Mouse (Mus musculus) liver, embryonic 13.5 days (tissue): ENCODE measurements around the gene Gata2. TPM values are rescaled to one million over a fixed set of nuclear protein-coding genes. Genes with fewer than 3 reads are reported as not detected.
A peak's percentile ranks its signal among the peaks of the same experiment; 100 is the strongest.

Source experiments
- ATAC-seq: fragments of 200-750 bp; cut with Nextera tagmentation; 2 replicates; pipeline ENCODE4 v1.8.0; 2017; ENCODE audit warnings: low read depth, mild to moderate bottlenecking, moderate number of reproducible peaks, moderate library complexity
- DNase-seq: peaks from one replicate; pipeline ENCODE4 v3.0.0; 2022
- H3K27ac ChIP-seq: fragments of 300-500 bp; sonication (generic); 2 replicates; pipeline ENCODE4 v1.5.1; 2015; ENCODE audit warnings: moderate library complexity, mild to moderate bottlenecking, inconsistent platforms
- H3K27me3 ChIP-seq: fragments of 300-500 bp; sonication (generic); 2 replicates; pipeline ENCODE4 v1.6.1; 2015; ENCODE audit warnings: mild to moderate bottlenecking, inconsistent platforms
- H3K36me3 ChIP-seq: fragments of 300-500 bp; sonication (generic); 2 replicates; pipeline ENCODE4 v1.6.1; 2015; ENCODE audit warnings: mild to moderate bottlenecking, inconsistent platforms
- H3K4me1 ChIP-seq: fragments of 300-500 bp; sonication (generic); replicated peaks from 2 replicates; pipeline ENCODE4 v1.6.1; 2015; ENCODE audit warnings: inconsistent platforms
- H3K4me2 ChIP-seq: fragments of 300-500 bp; sonication (generic); 2 replicates; pipeline ENCODE4 v1.6.1; 2015; ENCODE audit warnings: inconsistent platforms, mild to moderate bottlenecking, moderate library complexity
- H3K4me3 ChIP-seq: fragments of 300-500 bp; sonication (generic); replicated peaks from 2 replicates; pipeline ENCODE4 v1.5.1; 2015; ENCODE audit warnings: mild to moderate bottlenecking, inconsistent platforms
- H3K9ac ChIP-seq: fragments of 300-500 bp; sonication (generic); 2 replicates; pipeline ENCODE4 v1.6.1; 2015; ENCODE audit warnings: mild to moderate bottlenecking, inconsistent platforms
- H3K9me3 ChIP-seq: fragments of 300-500 bp; sonication (generic); replicated peaks from 2 replicates; pipeline ENCODE4 v1.6.1; 2016; ENCODE audit warnings: inconsistent platforms
- WGBS: fragments of 180-500 bp; shearing (Covaris S2); methylation state at CpG from one replicate; pipeline ENCODE4 v1.1.7; 2015; ENCODE audit not compliant: insufficient replicate concordance; 5-methylcytosine and 5-hydroxymethylcytosine counted together
- polyA plus RNA-seq: library from polyadenylated mRNA; unstranded; fragments of >200 nt; fragmentation: Nextera tagmentation; extraction: Ambion mirVana; gene quantifications from 2 replicates; pipeline ENCODE4 v1.2.1, GENCODE M21; 2015

Gene Gata2
- polyA plus RNA-seq, 1 experiment from 2014 or later: 7.4 TPM

DNA sequence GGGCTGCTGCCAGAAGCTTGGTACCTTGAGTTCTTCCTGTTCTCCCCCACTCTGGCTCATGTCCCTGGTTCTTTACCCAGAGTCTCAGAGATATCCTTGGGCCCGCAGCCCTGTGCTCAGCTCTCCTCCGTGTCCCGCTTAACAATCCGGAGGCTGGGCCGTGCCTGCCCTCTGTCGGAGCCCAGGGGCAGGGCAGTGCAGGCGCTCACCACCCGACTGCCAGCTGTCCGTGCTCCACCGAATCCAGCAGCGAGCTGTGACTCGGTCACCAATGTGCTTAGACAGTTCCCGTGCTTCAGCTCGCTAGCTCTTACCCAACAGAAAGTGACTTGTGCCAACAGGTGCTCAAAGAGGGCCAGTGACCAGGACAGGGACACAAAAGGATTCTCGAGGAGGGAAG is 48.9 kb downstream of the Gata2 start:
- Histone ChIP-seq H3K4me3 (no peak overlapping the region), H3K9me3 (no peaks in the 10 kb centered on the region), H3K27ac (no peak overlapping the region), H3K27me3 (peaks cover 32% of the 10 kb centered on the region), H3K4me1 (0 out of 2 replicates have a peak, but pooled peaks cover 4% of the 10 kb centered on the region), H3K4me2 (no peak overlapping the region), H3K9ac (no peak overlapping the region), H3K36me3 (no peaks in the 10 kb centered on the region)
- DNase-seq (peak; percentile 42), ATAC-seq (peak; percentile 78)
- WGBS: 5% methylated on average over 15 of the region's 15 CpGs

DNA sequence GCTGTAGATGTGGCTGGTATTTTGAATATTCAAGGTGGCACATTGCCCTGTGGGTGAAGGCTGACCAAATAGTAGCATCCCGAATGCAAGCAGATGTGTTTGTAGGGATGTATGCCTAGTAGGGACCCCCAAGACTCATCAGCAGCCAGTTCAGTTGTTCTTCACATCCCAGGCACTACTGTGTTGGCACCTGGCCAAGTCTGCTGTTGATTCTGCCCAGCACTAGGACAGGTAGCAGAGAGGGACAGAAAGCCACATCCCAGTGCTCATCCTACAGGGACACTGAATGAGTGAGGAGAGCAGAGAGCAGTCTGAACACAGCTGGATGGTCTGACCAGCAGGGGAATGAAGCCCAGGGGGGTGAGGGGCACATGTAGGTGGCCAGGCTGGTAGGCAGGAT is 55.5 kb downstream of the Gata2 start:
- Histone ChIP-seq H3K27ac (no peak overlapping the region), H3K9me3 (no peaks in the 10 kb centered on the region), H3K4me1 (peaks cover 49% of the 10 kb centered on the region), H3K9ac (no peak overlapping the region), H3K4me3 (no peak overlapping the region), H3K36me3 (no peaks in the 10 kb centered on the region), H3K27me3 (no peaks in the 10 kb centered on the region), H3K4me2 (no peak overlapping the region)
- no peak for ATAC-seq
- WGBS: 86% methylated on average over 1 of the region's 1 CpGs
- no peak for DNase-seq

DNA sequence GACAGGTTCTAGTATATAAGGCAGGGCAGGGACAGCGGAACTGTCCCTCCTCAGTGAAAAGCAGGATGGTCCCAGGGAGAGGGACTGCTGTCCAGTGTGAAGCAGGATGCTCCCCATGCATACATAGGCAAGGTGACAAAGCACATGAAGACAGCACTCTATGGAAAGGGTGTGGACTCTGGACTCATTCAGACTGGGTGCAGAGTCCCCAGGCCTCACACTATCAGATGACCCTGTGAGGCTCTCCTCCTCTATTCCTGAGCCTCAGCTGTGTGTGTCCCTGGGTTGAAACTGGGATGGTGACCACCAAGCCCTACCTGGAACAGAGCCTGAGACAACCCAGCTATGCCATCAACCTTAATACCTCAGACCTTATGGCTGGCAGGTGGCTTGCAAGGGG is 57.7 kb downstream of the Gata2 start:
- Histone ChIP-seq H3K36me3 (no peaks in the 10 kb centered on the region), H3K4me2 (peak overlapping the region; percentile 32), H3K27me3 (no peaks in the 10 kb centered on the region), H3K4me1 (peaks cover 71% of the 10 kb centered on the region), H3K9me3 (no peaks in the 10 kb centered on the region), H3K9ac (peak overlapping the region; percentile 34), H3K4me3 (no peak overlapping the region), H3K27ac (peak overlapping the region; percentile 68)
- 74% methylated on average over 1 of the region's 1 CpGs for WGBS
- peak; percentile 28 for ATAC-seq
- no peak for DNase-seq

DNA sequence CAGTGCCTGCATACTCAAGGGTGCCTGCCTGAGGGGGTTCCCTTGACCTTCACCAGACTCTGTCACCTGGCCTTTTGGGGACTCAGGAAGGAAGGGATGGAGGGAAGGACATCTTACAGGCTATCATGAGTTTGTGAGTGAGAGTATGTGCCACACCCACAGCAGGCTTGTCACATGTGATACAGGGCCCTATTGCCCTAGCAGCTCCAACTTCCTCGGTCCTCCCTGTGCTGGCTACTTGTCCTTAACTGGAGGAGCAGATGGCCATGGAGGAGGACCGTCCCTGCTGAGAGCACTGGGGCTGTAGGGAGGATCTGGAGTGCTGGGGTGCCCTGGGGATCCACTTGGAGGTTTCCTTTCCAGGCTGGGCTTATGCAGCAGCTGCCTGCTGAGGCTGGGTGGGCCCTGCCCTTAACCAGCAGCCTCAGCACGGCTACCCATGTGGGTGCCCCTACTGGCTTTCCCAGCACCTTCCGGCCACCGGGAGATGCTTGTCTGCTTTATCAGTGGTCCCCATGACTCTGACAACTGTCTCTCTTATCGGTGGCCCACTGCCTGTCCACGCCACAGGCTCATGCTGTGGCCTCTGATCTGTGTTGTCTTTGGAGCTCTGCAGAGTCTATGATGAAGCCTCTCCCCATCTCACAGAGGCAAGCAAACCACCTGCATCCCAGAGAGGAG is 58.2 kb downstream of the Gata2 start:
- Histone ChIP-seq H3K4me2 (peak overlapping the region; percentile 32), H3K27me3 (no peaks in the 10 kb centered on the region), H3K27ac (peak overlapping the region; percentile 68), H3K9ac (peak overlapping the region; percentile 34), H3K4me3 (no peak overlapping the region), H3K9me3 (no peaks in the 10 kb centered on the region), H3K36me3 (0 out of 2 replicates have a peak, but pooled peaks cover 2% of the 10 kb centered on the region), H3K4me1 (peaks cover 76% of the 10 kb centered on the region)
- ATAC-seq (peak; percentile 75), DNase-seq (peak; percentile 61)
- WGBS: 12% methylated on average over 7 of the region's 7 CpGs

DNA sequence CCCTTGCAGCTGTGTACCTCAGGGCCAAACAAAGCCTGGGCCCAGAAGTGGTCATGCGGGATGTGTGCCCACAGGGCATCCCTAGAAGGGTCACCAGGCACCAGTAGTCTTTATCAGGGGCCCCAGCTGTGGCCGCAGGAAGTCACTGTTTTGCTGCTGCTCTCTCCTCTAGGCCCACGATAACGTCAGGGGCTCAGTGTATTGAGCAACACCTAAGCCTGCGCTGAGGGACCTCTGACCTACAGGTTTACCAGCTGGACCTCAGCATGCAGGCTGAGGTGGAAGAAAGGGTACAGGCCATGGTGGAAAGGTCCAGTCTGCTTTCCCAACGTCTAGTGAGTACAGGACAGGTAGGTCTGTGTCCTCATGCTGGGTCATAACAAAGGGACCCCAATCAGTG is 60.4 kb downstream of the Gata2 start:
- Histone ChIP-seq H3K9ac (peak overlapping the region; percentile 47), H3K4me1 (peaks cover 67% of the 10 kb centered on the region), H3K27me3 (no peaks in the 10 kb centered on the region), H3K27ac (peak overlapping the region; percentile 71), H3K4me3 (no peak overlapping the region), H3K36me3 (0 out of 2 replicates have a peak, but pooled peaks cover 8% of the 10 kb centered on the region), H3K4me2 (0 out of 2 replicates have a peak overlapping the region, but pooled peaks have one; percentile 16), H3K9me3 (no peaks in the 10 kb centered on the region)
- DNase-seq (peak; percentile 53), ATAC-seq (peak; percentile 42)
- WGBS: 7% methylated on average over 6 of the region's 6 CpGs

DNA sequence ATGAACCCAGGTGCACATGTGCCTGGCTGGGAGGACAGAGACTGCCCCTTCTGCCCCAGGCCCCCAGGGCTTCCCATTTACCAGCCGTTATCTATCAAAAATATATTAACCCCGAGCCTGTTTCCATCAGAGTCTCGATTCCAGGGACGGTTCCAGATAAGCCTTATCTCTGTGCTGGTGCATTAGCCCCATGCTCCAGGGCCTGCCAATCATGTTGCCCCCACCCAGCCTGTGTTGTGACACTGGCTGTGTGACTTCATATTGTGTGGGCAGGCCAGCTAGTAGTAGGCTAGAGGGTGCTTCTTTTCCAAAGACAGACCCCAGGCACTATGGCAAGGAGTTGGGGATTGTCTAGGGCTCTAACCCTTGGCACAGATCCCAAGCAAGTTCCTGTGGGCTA is 61.7 kb downstream of the Gata2 start:
- peak overlapping the region; percentile 50 for H3K9ac ChIP-seq
- 0 out of 2 replicates have a peak, but pooled peaks cover 8% of the 10 kb centered on the region for H3K36me3 ChIP-seq
- 13% methylated on average over 4 of the region's 4 CpGs for WGBS
- H3K27me3 ChIP-seq: no peaks in the 10 kb centered on the region
- peak; percentile 72 for ATAC-seq
- H3K27ac ChIP-seq: peak overlapping the region; percentile 71
- DNase-seq: peak; percentile 55
- no peak overlapping the region for H3K4me3 ChIP-seq
- H3K4me1 ChIP-seq: peaks cover 74% of the 10 kb centered on the region
- peak overlapping the region; percentile 25 for H3K4me2 ChIP-seq
- H3K9me3 ChIP-seq: no peaks in the 10 kb centered on the region

Other genes starting within 250 kb of the Gata2 start
- gene H1fx, start 212.3 kb upstream of the Gata2 start, polyA plus RNA-seq: 1.8 and 2.5 TPM in 2 replicates
- 108 and 132 TPM in 2 replicates for gene Rab7, start 148.6 kb upstream of the Gata2 start, polyA plus RNA-seq
- 198 and 228 TPM in 2 replicates for gene Rpn1, start 109.4 kb upstream of the Gata2 start, polyA plus RNA-seq
- gene Dnajb8, start 28.4 kb downstream of the Gata2 start, polyA plus RNA-seq: not detected in 2 replicates